Mouse (Mus musculus) ES-E14 (cell line): ENCODE measurements around the gene Ankfy1.

Source experiments
- HCFC1 ChIP-seq: IDR thresholded peaks from 2 replicates; pipeline ENCODE4 v1.6.1; 2012; ENCODE audit warnings: low read length, inconsistent platforms, borderline replicate concordance; ENCODE audit not compliant: insufficient read depth
- MAFK ChIP-seq: IDR thresholded peaks from 2 replicates; pipeline ENCODE4 v1.6.1; 2014; ENCODE audit warnings: mild to moderate bottlenecking, low read depth, low read length, inconsistent platforms; ENCODE audit not compliant: insufficient read depth

- TF ChIP-seq HCFC1 = no peak
- TF ChIP-seq MAFK = no peak
Measured at GRCm38 (mm10) chr11:72660359-72660758, 29.4 kb upstream of the Ankfy1 start.
